Mouse (Mus musculus) frontal cortex, postnatal 25 days (tissue): ENCODE measurements around the gene Tbx15.

ENCODE experiments used
- DNase-seq, 2 experiments: peaks; one replicate each; pipeline ENCODE4 v3.0.0; 2022; ENCODE audit warnings: low spot score in 2 of 2

The Tbx15 gene

DNA sequence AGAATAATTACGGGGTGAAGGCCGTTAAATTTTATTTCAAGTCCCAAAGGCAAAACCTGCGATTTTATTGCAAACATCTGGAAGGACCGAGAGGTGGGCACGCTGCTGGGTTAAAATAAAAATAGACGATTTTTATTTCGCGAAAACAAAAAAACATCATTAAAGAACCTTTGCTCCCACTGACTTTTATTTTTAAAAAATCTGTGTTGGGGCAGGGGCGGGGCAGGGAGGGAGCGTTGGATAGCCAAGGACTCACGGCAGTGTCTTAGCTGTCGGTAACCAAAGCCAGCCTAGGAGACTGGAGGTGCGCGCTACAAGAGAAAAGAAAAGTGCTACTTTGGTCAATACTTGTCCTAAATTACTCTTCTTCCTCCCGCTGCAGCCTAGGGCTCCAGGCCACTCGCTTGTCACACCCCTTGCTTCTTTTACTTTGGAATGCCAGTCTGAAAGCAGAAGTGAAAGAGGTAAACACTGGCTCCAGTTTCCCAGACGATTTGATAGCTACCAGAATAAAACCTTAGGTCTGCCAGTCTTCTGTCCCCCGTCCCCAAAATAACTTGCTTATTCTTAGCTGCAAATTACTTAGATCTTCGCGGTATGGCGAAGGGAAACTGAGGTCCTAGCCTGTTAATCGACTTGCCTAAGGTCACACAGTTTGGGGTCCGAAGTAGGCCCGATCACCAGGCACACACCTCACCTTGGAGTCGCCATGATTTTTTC lies 8.8 kb downstream of the Tbx15 start:
- no peak for DNase-seq

DNA sequence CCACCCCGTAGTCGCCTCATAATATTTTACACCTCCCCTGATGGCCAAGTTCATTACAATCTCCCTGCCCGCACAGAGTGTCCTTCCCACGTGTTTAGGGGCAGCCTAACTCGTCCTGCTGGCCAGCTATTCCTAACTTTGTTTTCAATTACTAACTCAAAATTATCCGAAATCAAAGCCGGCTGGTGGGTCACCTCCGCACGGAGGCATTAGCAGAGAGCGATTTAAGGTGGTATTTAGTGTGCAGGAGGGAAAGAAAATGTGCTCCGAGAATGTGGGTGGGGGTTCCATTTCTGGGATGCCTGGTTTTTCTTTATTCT lies 9.3 kb downstream of the Tbx15 start:
- no peak for DNase-seq

DNA sequence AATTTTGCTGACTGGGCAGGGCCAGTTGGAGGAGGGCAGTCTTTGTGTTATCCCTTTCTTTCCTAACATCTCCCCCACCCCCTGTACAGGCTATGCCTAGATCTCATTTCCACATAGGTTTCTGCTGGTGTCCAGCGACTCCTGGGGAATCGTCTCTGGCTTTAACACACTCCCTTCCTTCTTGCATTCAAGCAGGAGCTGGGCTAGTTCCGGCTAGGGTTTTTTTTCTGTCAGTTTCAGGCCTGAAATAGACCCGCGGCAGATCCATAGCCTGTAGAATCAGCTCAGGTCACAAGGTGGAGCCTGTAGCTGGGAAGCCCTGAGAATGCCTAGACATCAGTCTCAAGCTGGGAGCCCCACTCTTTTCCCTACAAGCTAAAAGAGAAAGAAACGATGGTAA lies 9.7 kb downstream of the Tbx15 start:
- DNase-seq = no peak

DNA sequence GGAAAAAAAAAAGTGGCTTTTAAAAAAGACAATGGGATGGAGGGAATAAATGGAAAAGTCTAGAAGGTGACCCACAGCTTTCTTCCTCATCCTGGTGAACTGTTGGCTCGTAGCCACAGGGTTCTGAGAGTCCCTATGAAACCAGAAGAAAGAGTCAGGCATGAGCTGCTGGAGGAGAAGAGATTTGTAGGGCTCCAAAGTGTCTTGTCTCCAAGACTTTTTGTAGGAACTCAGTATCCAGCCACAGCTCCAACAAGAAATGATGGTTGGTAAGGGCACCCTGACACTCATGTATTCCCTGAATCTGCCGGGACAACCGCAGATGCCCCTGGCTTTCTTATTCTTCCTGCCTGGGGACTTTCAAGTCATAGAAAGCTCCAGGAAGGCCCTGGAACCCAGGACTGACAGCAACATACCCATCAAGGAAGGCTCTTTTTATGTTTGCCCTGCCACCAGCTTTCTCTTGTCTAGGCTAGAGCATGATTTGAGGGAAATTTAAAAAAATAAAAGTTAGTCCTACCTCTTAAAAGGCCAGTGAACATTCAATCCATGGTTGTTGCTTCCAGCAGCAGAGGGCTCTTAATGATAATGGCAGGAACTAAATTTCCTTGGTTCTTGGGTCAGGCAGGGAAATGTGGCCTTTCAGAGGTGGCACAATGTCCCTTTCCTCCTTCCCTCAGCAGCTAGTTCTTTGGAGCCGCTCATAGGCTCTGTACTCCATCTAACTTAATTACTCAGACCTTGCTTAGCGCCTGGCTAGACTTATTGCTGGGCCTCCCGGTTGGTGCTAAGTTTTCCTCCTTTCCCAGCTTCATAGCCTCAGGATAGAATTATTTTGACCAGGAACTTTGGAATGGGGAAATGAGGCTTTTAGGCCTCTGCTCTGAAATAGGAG lies 11.3 kb downstream of the Tbx15 start:
- no peak for DNase-seq

DNA sequence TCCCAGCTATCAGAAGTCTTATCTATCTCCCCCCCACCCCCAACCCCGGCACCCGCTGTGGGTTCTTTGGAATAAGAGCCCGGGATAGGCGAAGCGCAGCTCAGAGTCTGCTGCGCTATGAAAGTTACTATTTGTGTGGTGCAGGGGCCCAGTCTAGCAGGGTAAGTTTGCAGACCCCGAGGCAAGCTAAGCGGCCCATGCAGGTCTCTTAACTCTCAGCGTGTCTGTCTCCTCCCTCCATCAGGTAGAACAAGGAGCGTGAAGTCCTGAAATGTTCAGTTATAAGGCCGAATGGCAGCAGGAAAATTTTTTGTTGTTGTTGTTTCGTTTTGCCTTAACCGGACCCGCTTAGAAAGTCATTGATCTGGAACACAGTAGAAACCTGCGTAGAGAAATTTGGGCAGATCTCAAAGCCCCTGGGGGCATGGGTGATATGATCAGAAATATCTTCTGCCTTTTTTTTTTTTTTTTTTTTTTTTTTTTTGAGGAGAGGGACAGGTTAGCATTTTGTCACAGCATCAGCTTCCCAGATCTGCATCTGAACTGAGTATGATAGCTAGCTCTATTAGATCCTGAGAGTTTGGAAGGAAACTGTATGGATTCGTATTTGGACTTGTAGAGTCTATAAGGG lies 12.4 kb downstream of the Tbx15 start:
- no peak for DNase-seq

DNA sequence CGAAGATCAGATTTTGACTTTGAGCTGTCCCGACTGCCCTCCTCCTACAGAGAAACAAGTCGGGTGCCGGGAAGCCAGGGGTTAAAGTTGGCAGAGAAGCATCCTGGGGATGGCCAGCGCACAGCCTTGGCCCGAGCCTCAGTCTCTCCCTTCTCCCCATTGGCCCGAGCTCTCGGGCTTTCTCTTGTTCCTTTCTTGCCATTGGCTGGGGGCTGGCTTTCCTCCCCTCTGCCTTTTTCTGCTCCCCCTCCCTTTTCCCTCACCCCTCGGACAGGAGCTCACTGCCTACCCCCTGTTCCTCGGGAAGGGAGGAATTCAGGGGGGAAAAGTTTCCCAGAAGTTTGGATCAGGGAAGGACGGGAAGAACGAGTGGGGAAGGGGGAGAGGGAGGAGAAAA lies 12.9 kb downstream of the Tbx15 start:
- no peak for DNase-seq

DNA sequence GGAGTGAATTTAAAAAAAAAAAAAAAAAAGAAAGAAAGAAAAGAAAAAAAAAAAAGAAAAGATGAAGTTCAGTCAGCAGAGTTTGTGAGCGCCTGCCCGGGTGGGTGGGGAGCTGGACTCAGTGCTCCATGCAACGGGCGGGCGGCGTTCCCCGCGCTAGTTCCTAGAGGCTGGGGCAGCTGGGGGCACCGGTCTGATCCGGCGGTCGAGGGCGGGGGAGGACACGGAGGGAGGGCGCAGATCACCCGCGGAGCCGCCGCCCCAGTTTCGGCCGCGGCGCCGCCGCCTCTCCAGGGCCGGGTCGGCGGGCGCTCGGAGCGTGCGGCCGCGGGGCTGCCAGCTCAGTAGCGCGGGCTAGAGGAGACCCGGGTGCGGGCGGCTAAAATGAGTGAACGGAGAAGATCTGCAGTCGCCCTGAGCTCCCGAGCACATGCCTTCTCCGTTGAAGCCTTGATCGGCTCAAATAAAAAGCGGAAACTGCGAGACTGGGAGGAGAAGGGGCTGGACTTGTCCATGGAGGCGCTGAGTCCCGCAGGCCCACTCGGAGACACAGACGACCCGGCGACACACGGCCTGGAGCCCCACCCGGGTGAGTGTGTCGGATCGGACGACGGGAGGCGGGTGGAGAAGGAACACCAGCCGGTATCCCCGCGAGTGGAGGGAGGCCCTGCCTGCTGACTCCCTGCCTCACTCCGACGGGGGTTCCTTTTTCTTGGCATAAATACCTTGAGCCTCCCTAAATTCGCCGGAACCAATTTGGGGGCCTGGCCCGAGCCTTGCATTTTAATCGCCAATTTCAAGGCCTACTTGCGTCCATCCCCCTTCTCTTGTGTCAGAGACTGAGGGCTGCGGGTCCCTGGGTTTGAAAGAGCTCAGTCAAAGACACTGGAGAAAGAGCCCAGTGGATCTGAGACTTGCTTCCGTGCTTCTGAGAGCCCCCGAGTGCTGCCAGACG lies 13.6 kb downstream of the Tbx15 start:
- no peak for DNase-seq

DNA sequence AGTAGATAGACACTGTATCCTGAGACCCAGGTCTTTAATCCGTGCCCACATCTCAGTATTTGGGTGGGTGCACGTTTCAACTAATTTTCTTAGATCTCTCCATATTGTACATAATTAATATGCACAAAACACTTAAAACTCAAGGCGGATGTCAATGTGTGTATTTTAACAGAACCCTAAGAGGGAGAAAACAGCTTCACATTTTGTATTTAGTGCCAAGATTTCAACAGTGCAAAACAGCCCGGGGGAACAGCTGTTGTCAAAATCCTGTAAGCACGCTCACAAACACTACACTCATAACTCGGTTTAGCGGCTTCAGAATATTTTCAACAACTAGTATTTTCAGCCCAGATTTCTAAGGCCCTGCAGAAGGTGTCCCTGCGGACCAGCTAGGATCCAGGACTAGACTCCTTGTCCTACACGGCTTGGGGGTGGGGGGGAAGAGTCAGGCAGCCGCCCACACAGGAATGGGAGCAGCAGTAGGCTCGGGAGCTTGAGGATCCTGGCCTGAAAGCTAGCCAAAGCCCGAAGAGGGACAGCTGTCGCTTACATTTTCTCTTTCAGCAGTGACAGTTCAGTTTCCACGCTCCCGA lies 14.5 kb downstream of the Tbx15 start:
- DNase-seq = no peak

DNA sequence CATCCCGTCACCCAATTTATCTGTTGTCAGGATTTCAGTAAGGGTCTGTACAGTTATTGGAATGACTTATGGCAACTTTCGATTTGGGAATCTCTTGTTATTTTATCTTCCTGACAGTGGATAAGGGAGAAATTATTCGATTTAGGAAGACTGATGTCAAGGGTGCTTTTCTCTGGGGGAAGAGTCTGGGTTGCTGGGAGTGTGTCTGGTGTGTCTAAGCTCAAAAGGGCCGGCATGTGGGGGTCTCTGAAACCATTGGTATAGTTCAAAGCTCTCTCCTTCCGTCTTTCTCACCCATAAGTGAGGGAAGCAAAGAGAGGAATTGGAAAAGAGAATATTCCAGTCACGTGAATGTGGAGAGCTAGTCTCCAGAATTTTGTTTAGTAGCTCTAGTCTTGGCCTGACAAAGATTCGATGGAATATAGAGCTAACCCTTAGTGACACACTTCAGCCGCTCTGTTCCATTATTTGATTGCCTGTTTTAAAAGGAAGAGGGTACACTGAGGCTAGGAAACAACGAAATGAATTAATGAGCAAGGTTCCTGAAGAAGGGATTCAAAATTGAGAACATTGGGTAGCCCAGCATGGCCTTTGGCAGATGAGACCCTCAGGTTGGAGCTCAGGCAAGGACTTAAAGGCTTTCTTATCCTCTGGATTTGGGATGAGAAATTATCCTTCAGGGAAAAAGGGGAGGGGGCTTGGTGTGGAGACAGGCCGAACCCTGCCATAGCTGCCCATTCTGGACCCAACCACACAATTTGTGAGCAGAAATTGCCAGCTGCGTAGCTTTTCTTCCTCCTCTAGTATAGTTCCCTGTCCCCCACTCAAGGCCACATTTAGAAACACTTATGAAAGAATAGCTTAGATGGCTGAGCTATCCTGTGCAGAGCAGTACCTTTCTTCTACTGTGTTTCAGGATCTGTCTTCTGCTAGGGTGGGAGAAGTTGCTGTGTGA lies 15.5 kb downstream of the Tbx15 start:
- DNase-seq = no peak

DNA sequence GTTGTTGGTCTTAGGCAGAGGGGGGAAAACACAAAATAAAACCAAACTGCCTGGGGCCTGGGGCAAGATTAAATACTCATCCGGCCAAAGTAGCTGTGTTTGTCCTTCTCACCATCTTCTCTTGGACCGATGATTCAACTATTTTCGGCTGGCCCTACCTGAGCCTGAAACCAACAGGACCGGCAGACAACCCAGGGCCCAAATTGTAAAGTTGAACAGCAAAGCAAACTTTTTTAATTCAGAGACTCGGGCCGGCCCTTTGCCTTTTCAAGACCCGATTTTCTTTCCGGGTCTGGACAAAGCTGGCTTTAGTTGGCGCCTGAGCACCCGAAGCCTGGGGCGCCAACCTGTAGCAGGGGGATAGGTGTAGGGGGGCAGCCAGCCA lies 16.2 kb downstream of the Tbx15 start:
- DNase-seq = no peak

DNA sequence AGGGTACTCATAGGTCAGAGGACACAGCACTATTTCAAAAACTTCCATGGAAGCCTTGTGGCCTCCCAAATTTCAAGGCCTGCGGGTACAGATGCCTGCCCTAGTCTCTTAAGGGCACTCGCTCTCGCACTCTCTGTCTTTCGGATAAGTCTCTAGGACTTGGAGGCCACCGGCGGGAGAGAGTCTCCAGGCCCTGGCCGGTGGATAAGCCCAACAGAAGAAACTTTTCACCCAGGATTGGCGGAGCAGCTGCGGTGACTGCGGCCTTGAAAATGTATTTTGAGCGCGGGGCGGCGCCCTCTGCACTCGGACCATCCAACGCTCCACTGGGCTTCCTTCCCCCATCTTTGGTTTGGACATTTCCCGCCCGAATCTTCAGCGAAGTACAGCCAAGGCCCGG lies 16.6 kb downstream of the Tbx15 start:
- no peak for DNase-seq

DNA sequence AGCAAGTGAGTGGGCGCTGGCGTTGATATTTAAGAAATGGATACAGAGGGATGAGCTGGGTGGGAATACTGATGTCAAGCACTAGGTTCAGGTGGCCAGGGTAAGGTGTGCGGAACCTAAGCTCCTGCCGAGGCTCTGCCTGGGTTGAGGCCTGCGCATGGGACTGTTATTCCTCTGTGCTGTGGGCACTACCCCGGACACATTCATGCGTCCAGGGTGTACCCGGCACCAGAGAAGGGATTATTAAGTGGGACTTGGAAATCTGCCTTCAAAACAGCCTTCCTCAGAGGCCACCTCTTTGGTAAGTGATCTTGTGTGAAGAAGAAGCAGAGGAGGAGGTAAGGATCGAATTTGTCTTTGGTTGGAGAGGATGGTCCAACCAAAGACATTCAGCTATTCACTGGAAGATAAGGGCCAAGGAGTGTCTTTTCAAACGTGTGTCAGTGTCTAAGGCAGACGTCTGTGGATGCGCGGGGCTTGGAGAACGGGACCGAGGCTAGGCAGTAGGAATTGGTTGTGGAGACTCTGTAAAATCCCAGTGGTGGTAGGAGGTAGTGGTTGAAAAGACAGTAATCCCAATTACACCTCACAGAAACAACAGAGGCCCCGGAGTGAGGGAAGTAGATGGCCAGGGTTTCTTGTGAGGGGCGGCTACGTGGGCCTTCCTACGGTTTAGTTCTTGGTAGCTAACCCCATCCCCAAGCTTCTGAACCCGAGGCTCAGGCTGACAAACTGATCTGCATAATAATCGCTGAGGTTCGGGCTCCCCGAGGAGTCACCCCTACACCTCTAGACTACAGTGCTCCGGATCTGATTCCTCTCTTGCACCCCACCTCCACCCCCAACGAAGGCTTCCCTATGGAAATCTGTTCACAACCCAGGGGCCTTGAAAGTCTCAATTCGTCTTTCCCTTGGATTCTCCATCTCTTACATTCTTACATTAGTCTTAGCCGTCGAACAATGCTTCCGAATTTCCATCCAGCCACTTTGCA lies 17.7 kb downstream of the Tbx15 start:
- no peak for DNase-seq

DNA sequence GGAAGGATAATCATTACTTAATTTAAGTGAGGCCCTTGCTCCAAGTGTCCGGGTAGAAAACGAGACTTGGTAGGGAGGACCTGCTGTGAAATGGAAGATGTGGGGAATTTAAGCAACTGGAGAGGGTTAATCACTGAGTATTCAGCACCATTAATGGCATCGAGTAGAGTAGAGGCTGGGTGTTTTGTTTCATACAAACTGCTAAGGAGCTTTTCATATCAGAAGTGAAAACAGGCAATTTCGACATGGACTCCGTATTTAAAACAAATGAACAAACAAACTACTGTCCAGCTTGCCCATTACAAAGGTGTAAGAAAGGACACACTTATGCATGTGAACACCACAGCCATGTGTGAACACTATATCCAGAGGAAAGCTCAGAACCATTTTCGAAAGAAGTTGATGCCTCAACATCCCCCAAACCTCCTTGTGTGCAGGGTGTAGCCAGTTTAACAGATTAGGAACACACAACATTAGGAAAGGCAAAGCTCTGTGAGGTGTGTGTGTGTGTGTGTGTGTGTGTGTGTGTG lies 19.6 kb downstream of the Tbx15 start:
- DNase-seq = no peak

DNA sequence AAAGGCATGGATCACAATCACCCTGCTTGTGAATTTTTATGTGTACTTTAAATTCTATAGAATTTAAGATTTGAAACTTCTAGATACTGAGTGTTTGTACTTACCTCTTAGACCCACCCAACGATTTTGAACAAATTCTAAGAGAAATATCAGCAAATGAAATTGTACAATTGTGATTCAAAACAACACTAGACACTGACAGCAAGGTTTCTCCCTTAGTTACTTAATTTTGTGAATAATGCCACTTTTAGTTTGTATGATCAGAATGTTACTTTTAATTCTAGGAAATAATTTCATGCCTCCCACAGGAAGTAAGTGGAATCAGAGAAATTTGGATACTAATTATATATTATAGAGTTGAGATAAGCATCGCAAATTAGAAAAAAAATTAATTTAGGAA lies 20.2 kb downstream of the Tbx15 start:
- no peak for DNase-seq

DNA sequence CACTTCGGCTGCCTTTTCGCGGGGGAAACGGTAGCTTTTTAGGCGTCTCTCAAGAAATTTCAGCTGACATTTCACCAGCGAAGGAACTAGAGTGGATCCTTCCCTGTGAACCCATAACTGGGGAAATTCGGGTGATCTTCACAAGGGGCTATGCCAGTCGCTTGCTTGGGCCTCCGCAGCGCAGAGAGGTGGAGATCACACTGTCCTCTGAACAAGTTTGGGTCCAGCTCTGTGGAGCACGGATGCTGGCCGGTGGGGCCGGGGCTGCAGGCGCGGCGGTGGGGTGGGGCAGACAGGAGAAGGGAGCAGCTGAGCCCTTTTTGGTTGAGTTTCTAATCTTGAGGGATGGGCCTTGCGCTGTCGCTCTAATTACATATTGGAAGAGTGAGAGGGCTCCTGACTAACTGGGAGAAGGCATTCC lies 21.2 kb downstream of the Tbx15 start:
- no peak for DNase-seq

DNA sequence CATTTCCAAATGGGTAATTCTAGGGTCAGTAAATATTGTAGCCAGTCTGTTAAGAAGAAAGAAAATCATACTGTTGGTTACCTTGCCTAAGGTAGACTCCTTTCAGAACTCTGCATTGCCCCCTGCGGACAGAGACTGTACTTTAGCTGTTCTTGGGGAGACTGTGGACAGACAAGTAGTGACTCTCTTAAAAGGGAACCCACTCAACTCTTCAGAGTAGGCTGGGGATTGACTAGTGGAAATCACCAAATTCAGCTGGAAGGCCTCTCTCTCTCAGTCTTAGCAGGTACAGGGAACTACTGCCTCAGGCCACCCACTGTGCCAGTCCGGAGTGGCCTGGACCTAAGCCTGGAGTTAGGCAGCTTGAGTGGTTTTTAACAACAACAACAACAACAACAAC lies 21.8 kb downstream of the Tbx15 start:
- DNase-seq = no peak

DNA sequence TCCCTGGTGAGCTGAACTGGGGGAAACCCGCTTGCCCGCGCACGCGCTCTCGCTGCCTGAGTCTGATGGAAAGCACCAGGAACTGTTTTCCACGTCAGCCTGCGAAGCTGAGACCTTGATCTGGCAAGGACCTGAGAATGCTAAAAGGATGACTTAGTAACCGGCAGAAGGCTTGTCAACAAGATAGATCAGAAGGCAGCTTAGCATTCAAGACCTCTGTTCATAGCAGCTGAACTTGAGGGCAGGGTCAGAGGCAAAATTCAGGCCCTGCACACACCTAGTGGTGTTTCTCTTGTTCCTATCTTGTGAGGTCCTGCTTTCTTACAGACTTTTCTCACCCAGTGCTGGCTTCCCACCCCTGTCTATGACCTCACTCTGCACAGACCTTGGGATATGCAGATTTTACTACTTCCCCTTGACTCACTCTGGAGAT lies 23.3 kb downstream of the Tbx15 start:
- DNase-seq = no peak

DNA sequence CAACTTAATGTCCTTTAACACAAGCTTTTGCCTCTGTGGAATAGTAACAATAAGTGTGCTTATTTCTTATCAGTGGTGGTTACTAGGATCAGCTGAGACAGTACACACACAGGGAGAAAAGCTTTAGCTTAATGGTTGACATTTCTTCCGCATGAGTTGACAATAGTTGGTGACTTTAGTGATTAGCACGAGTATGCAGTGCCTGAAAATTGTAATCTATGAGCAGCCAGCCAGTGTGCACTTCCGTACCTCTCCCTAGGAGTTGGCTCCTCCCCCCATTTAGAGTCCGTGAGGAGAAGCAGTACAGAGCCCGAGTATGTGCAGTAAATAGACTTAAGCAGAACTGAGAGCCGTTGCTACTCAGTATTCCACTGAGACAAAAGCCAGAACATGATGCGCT lies 24.5 kb downstream of the Tbx15 start:
- DNase-seq = no peak
